Mouse (Mus musculus) embryonic stem cell, embryonic (primary cell): ENCODE data around the gene Mcm3.

Experiments used
- CTCF ChIA-PET, 4 experiments: fragments of 300-600 bp in 2 of 4; fragments of 350-600 bp in 2 of 4; sonication (Branson Sonifier 250); formaldehyde crosslinking; loops; one replicate each; lab custom pipeline; 2022; ENCODE audit warnings: inconsistent platforms in 2 of 4; lab: Charles Lee
- POLR2A ChIA-PET, 4 experiments: fragments of 300-600 bp in 2 of 4; fragments of 350-600 bp in 2 of 4; sonication (Branson Sonifier 250); formaldehyde crosslinking; loops; one replicate each; lab custom pipeline; 2022; ENCODE audit warnings: antibody characterized with exemption in 4 of 4, inconsistent platforms in 1 of 4; lab: Charles Lee

The Mcm3 gene

GRCm38 (mm10) chr1:20766526-20766925 lies 53.6 kb downstream of the Mcm3 start:
- CTCF ChIA-PET = interaction anchor here in 1 of 4 experiments (0.6 kb wide), 1 partner anchor 35 kb away, joined by 3 read pairs; no protein-coding TSS in a partner anchor
- POLR2A ChIA-PET = interaction anchor here in 2 of 4 experiments (0.6 to 1.0 kb wide), 2 partner anchors 13 to 21 kb away, joined by 3 to 4 read pairs; no protein-coding TSS in a partner anchor

GRCm38 (mm10) chr1:20761411-20761810 lies 58.7 kb downstream of the Mcm3 start:
- ChIA-PET POLR2A (interaction anchor here in 2 of 4 experiments (0.8 to 1.4 kb wide), 8 partner anchors 22 to 105 kb away, joined by 3 to 4 read pairs (median 4); no protein-coding TSS in a partner anchor), CTCF (interaction anchor here in 3 of 4 experiments (0.6 to 1.1 kb wide), 12 partner anchors 19 to 1008 kb away, joined by 3 to 7 read pairs (median 3); partner anchors contain the start of gene Tmem14a (in 1 of the 3))

GRCm38 (mm10) chr1:20760331-20760730 lies 59.8 kb downstream of the Mcm3 start:
- POLR2A ChIA-PET = interaction anchor here (0.6 to 1.5 kb wide), 15 partner anchors 14 to 1074 kb away, joined by 3 to 5 read pairs (median 3); no protein-coding TSS in a partner anchor

GRCm38 (mm10) chr1:20759799-20760198 lies 60.3 kb downstream of the Mcm3 start:
- ChIA-PET POLR2A (interaction anchor here (0.6 to 1.5 kb wide), 14 partner anchors 18 to 1075 kb away, joined by 3 to 5 read pairs (median 3); no protein-coding TSS in a partner anchor), CTCF (interaction anchor here in 2 of 4 experiments (0.6 to 0.7 kb wide), 3 partner anchors 187 to 497 kb away, joined by 3 read pairs; no protein-coding TSS in a partner anchor)

More at GRCm38 (mm10) chr1:20760331-20760730, 59.8 kb downstream of the Mcm3 start:
- CTCF ChIA-PET = interaction anchor here in 2 of 4 experiments (0.6 to 0.7 kb wide), 3 partner anchors 186 to 496 kb away, joined by 3 read pairs; no protein-coding TSS in a partner anchor

- ChIA-PET CTCF (no interaction called here), POLR2A (interaction anchor here in 1 of 4 experiments (0.6 to 1.7 kb wide), 3 partner anchors 10 to 92 kb away, joined by 3 to 4 read pairs (median 4); no protein-coding TSS in a partner anchor)
Measured at GRCm38 (mm10) chr1:20757586-20757985, 62.5 kb downstream of the Mcm3 start.

GRCm38 (mm10) chr1:20754439-20754838 lies 65.7 kb downstream of the Mcm3 start:
- POLR2A ChIA-PET = interaction anchor here in 2 of 4 experiments (0.5 to 1.4 kb wide), 2 partner anchors 47 to 116 kb away, joined by 3 to 5 read pairs; no protein-coding TSS in a partner anchor
- CTCF ChIA-PET = interaction anchor here in 1 of 4 experiments (0.7 kb wide), 1 partner anchor 452 kb away, joined by 4 read pairs; no protein-coding TSS in a partner anchor
